Mouse (Mus musculus): ENCODE measurements around the gene Eya4. TPM values are rescaled to one million over a fixed set of nuclear protein-coding genes. Genes with fewer than 3 reads are reported as not detected.

Gene Eya4
- polyA plus RNA-seq, 1 experiment from 2014 or later = 5.5 TPM

DNA sequence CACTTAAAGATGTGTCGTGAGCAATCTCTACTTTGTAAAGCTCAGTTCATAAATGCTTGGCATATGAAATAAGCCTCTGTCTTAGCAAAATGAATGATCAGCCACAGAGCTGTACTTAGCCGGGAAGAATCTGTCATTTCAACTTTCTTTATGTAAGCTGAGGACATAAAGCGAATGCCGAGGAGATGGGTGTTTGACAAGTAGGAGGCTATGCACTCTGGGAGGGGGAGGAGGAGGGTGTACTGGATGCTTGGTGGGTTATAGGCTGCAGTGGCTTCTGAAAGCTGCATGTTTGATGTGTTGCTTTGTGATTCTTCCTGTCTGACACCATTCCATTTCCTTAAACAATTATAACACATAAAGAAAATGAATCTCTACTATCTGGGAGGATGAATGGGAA lies 133.8 kb downstream of the Eya4 start:
- ATAC-seq (ENCODE audit: low FRiP score) = no peak
- Histone ChIP-seq H3K9ac (no peak overlapping the region), H3K36me3 (replicated peaks) (no peaks in the 10 kb centered on the region), H3K4me3 (replicated peaks) (no peak overlapping the region), H3K4me1 (peaks cover 8% of the 10 kb centered on the region), H3K27ac (no peak overlapping the region), H3K9me3 (no peaks in the 10 kb centered on the region), H3K27me3 (0 out of 2 replicates have a peak, but pooled peaks cover 2% of the 10 kb centered on the region), H3K4me2 (no peak overlapping the region)
- 40% methylated on average over 4 of the region's 4 CpGs for WGBS

DNA sequence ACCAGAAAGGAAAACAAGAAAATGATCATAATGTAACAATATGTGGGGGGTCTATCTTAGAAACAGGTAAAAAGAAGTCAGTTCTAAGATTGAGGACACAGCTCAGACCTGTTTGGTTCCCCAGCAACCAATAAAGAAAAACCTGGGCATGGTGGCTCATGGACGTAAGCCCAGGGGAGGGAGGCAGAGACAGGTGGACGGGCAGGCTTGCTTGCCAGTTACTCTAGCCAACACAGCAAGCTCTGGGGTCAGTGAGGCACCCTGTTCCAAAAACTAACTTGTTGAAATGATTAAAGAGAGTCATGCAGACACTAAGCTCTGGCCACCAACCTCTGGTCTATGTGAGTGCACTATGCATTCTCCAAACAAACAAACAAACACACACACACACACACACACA lies 139.2 kb downstream of the Eya4 start:
- no peak overlapping the region for H3K9ac ChIP-seq
- no peaks in the 10 kb centered on the region for H3K4me1 ChIP-seq
- H3K9me3 ChIP-seq = no peaks in the 10 kb centered on the region
- no peak overlapping the region for H3K4me2 ChIP-seq
- H3K27me3 ChIP-seq = 0 out of 2 replicates have a peak, but pooled peaks cover 2% of the 10 kb centered on the region
- WGBS = 88% methylated on average over 2 of the region's 2 CpGs
- H3K4me3 ChIP-seq (replicated peaks) = no peak overlapping the region
- no peak overlapping the region for H3K27ac ChIP-seq
- no peaks in the 10 kb centered on the region for H3K36me3 ChIP-seq (replicated peaks)
- no peak for ATAC-seq (ENCODE audit: low FRiP score)

DNA sequence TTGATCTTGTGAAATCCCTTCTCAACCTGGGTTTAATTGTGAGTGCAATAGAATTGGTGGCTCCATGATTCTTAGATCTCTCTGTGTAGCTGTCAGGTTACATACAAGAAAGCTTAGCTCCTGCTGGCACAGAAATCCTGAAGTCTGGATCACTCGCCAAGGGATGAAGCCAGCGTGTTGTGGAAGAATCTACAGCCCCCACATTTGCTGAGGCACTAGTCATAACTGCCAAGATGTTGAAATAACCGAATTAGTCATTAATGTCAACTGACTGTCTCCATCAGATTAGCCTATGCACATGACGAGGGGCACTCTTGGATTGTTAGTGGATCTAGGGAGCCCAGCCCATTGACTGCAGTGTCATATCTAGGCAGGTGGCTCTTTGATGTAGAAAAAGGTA lies 146.7 kb downstream of the Eya4 start:
- no peaks in the 10 kb centered on the region for H3K36me3 ChIP-seq (replicated peaks)
- H3K9ac ChIP-seq = no peak overlapping the region
- H3K4me3 ChIP-seq (replicated peaks) = no peak overlapping the region
- no peak overlapping the region for H3K4me2 ChIP-seq
- no peaks in the 10 kb centered on the region; the same call in 1 of the 2 replicates for H3K4me1 ChIP-seq
- no peaks in the 10 kb centered on the region for H3K9me3 ChIP-seq
- ATAC-seq (ENCODE audit: low FRiP score) = no peak
- H3K27ac ChIP-seq = no peak overlapping the region
- no peaks in the 10 kb centered on the region for H3K27me3 ChIP-seq
- 53% methylated on average over 4 of the region's 4 CpGs for WGBS

DNA sequence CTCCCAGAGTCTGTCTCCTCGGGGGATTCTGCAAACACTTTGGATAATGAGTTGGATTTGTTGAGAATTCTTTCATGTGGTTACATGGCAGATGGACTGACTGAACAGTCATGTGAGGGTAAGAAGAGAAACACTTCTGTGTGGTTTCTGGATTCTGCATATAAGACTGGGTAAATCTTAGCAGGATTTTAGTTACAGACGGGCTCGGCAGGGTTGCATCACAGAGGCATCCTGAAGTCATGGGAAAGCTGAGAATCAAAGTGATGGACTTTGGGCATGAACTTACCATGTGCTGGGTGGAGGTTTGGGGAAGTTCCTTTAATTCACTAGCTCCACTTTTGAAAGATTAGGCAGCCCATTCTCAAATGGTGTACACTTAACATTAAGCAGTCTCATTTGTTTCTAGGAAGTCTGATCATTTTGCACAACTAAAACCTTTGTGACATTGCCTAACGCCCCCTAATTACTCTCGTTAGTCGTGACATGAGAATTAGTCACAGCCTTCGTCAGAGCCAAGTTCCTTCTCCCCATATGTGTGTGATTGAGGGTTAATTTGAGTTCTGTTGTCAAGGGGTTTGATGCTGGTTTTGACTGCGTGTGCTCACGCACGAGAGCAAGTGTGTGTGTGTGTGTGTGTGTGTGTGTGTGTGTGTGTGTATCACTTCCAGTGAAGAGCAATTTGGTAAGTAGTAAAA lies 147.3 kb downstream of the Eya4 start:
- no peak overlapping the region for H3K27ac ChIP-seq
- no peaks in the 10 kb centered on the region; the same call in 1 of the 2 replicates for H3K4me1 ChIP-seq
- H3K4me3 ChIP-seq (replicated peaks) = no peak overlapping the region
- H3K9me3 ChIP-seq = no peaks in the 10 kb centered on the region
- 37% methylated on average over 10 of the region's 10 CpGs for WGBS
- H3K4me2 ChIP-seq = no peak overlapping the region
- H3K36me3 ChIP-seq (replicated peaks) = no peaks in the 10 kb centered on the region
- no peaks in the 10 kb centered on the region for H3K27me3 ChIP-seq
- ATAC-seq (ENCODE audit: low FRiP score) = no peak
- no peak overlapping the region for H3K9ac ChIP-seq

DNA sequence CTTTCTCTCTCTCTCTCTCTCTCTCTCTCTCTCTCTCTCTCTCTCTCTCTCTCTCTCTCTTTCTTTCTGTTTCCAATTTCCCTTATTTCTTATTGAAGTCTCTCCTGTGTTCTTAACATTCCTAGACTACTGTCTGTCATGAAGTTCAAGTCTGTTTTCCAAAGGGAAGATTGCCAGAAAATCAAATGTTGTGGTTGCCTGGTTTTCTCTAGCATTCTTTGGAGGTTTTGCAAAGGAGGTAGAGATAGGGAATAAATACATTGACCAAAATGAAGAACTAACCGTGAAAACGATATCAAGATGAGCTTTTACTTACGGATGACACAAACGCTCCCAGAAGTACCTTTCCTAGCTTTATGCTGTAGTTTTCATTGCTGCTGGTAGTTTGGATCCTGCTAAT lies 148.0 kb downstream of the Eya4 start:
- H3K9me3 ChIP-seq = no peaks in the 10 kb centered on the region
- no peak overlapping the region for H3K27ac ChIP-seq
- no peak overlapping the region for H3K4me3 ChIP-seq (replicated peaks)
- H3K9ac ChIP-seq = no peak overlapping the region
- H3K27me3 ChIP-seq = no peaks in the 10 kb centered on the region
- WGBS = 96% methylated on average over 4 of the region's 4 CpGs
- ATAC-seq (ENCODE audit: low FRiP score) = no peak
- no peaks in the 10 kb centered on the region for H3K36me3 ChIP-seq (replicated peaks)
- no peak overlapping the region for H3K4me2 ChIP-seq
- no peaks in the 10 kb centered on the region; the same call in 1 of the 2 replicates for H3K4me1 ChIP-seq

DNA sequence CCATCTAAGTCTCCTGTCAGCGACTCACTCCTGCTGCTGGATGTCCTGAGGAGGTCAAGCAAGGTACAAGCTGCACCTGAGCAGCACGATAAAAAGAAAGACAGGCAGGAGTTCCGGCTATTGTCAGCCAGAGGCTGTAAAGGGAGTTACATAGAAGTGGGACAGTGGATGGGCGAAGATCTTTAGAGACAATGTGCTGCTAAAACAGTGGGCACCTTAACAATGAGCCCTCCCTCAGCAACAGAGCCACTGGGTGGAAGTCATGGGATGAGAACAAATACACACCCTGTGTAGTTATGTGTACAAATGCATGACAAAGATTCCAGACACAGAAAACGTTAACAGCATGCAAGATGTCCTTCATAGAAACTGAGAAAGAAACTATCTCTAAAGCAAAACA lies 152.3 kb downstream of the Eya4 start:
- no peaks in the 10 kb centered on the region for H3K36me3 ChIP-seq (replicated peaks)
- peaks cover 7% of the 10 kb centered on the region for H3K4me1 ChIP-seq
- no peak for ATAC-seq (ENCODE audit: low FRiP score)
- no peak overlapping the region for H3K4me3 ChIP-seq (replicated peaks)
- H3K27me3 ChIP-seq = no peaks in the 10 kb centered on the region
- H3K27ac ChIP-seq = no peak overlapping the region
- no peaks in the 10 kb centered on the region for H3K9me3 ChIP-seq
- 77% methylated on average over 5 of the region's 5 CpGs for WGBS
- H3K4me2 ChIP-seq = no peak overlapping the region
- no peak overlapping the region for H3K9ac ChIP-seq

GRCm38 (mm10) chr10:23196336-23196735 lies 154.2 kb downstream of the Eya4 start:
- H3K27ac ChIP-seq = no peak overlapping the region
- peaks cover 7% of the 10 kb centered on the region for H3K4me1 ChIP-seq
- H3K4me3 ChIP-seq (replicated peaks) = no peak overlapping the region
- 92% methylated on average over 4 of the region's 4 CpGs for WGBS
- H3K9me3 ChIP-seq = no peaks in the 10 kb centered on the region
- no peak overlapping the region for H3K4me2 ChIP-seq
- H3K9ac ChIP-seq = no peak overlapping the region
- no peak for ATAC-seq (ENCODE audit: low FRiP score)
- no peaks in the 10 kb centered on the region for H3K27me3 ChIP-seq
- H3K36me3 ChIP-seq (replicated peaks) = no peaks in the 10 kb centered on the region

GRCm38 (mm10) chr10:23195337-23195736 lies 155.2 kb downstream of the Eya4 start:
- peaks cover 7% of the 10 kb centered on the region for H3K4me1 ChIP-seq
- no peak overlapping the region for H3K27ac ChIP-seq
- ATAC-seq (ENCODE audit: low FRiP score) = no peak
- H3K9ac ChIP-seq = no peak overlapping the region
- no peak overlapping the region for H3K4me2 ChIP-seq
- no peaks in the 10 kb centered on the region for H3K27me3 ChIP-seq
- 34% methylated on average over 2 of the region's 2 CpGs for WGBS
- no peaks in the 10 kb centered on the region for H3K36me3 ChIP-seq (replicated peaks)
- no peak overlapping the region for H3K4me3 ChIP-seq (replicated peaks)
- H3K9me3 ChIP-seq = no peaks in the 10 kb centered on the region

DNA sequence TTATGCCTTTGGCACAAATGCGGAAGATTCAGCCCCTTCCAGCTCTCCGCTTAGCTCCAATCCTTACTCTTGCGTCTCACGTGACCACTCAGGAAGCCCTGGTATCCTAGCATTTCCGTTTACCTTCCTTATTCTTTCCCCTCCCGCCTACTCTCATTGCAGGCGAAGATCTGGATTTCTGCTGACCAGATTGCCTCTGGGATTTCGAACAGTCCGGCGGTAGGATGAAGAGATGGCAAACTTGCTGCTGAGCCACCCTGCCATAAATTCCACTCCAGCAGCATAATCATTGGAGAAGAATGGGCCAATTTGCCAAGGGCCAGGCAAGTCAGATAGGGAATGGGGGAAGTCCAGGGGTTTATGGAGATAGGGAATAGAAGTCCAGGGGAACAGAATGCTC lies 160.8 kb downstream of the Eya4 start:
- H3K4me2 ChIP-seq = no peak overlapping the region
- H3K27me3 ChIP-seq = no peaks in the 10 kb centered on the region
- H3K4me1 ChIP-seq = no peaks in the 10 kb centered on the region
- no peak overlapping the region for H3K27ac ChIP-seq
- H3K4me3 ChIP-seq (replicated peaks) = no peak overlapping the region
- no peak overlapping the region for H3K9ac ChIP-seq
- WGBS = 88% methylated on average over 10 of the region's 10 CpGs
- H3K36me3 ChIP-seq (replicated peaks) = no peaks in the 10 kb centered on the region
- ATAC-seq (ENCODE audit: low FRiP score) = no peak
- no peaks in the 10 kb centered on the region for H3K9me3 ChIP-seq

GRCm38 (mm10) chr10:23185391-23185790 lies 165.2 kb downstream of the Eya4 start:
- WGBS = 84% methylated on average over 6 of the region's 6 CpGs

GRCm38 (mm10) chr10:23181572-23182493 lies 168.8 kb downstream of the Eya4 start:
- H3K4me3 ChIP-seq (replicated peaks) = no peak overlapping the region
- H3K27me3 ChIP-seq = no peaks in the 10 kb centered on the region
- no peak overlapping the region for H3K9ac ChIP-seq
- 87% methylated on average over 11 of the region's 11 CpGs for WGBS
- no peak overlapping the region for H3K4me2 ChIP-seq
- no peak for ATAC-seq (ENCODE audit: low FRiP score)
- H3K36me3 ChIP-seq (replicated peaks) = no peaks in the 10 kb centered on the region
- peaks cover 14% of the 10 kb centered on the region for H3K4me1 ChIP-seq
- no peaks in the 10 kb centered on the region for H3K9me3 ChIP-seq
- no peak overlapping the region for H3K27ac ChIP-seq

More at GRCm38 (mm10) chr10:23185391-23185790, 165.2 kb downstream of the Eya4 start:
- no peak overlapping the region for H3K4me3 ChIP-seq (replicated peaks)
- no peaks in the 10 kb centered on the region for H3K36me3 ChIP-seq (replicated peaks)
- no peaks in the 10 kb centered on the region; the same call in 1 of the 2 replicates for H3K4me1 ChIP-seq
- no peak for ATAC-seq (ENCODE audit: low FRiP score)
- H3K27ac ChIP-seq = no peak overlapping the region
- no peak overlapping the region for H3K4me2 ChIP-seq
- no peaks in the 10 kb centered on the region for H3K27me3 ChIP-seq
- no peak overlapping the region for H3K9ac ChIP-seq
- no peaks in the 10 kb centered on the region for H3K9me3 ChIP-seq

DNA sequence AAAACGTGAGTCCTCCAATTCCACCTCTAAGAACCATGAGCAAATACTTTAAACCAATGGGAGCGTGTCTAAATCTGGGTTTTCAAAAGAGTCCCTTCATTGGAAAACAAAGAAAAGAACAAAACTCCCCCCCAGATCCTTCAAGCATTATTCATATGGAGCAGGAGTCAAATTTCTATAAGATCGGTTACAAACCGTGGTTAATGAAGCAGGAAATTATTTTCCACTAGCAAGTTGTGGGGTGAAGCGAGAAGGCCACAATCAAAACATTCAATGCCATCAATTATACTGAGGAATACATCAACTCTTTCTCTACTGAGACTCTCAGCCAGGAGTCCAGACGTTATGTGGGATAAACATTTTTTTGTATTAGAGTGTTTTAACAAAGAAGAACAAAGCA lies 171.3 kb downstream of the Eya4 start:
- WGBS = 12% methylated on average over 6 of the region's 6 CpGs
- no peaks in the 10 kb centered on the region for H3K9me3 ChIP-seq
- ATAC-seq (ENCODE audit: low FRiP score) = no peak
- H3K4me3 ChIP-seq (replicated peaks) = no peak overlapping the region
- no peak overlapping the region for H3K27ac ChIP-seq
- H3K9ac ChIP-seq = no peak overlapping the region
- no peaks in the 10 kb centered on the region for H3K36me3 ChIP-seq (replicated peaks)
- H3K4me2 ChIP-seq = no peak overlapping the region
- no peaks in the 10 kb centered on the region for H3K27me3 ChIP-seq
- H3K4me1 ChIP-seq = peaks cover 14% of the 10 kb centered on the region

All from forebrain, embryonic 12.5 days (tissue).